Mouse (Mus musculus) forebrain, embryonic 14.5 days (tissue): ENCODE results near the gene Cacna1b. TPM values are rescaled to one million over a fixed set of nuclear protein-coding genes. Genes with fewer than 3 reads are reported as not detected.

ENCODE experiments used
- ATAC-seq: fragments of 200-750 bp; cut with Nextera tagmentation; 2 replicates; pipeline ENCODE4 v1.8.0; 2017; ENCODE audit warnings: mild to moderate bottlenecking, moderate library complexity
- DNase-seq: peaks from one replicate; pipeline ENCODE4 v3.0.0-alpha.2; 2015; ENCODE audit warnings: low spot score
- H3K27ac ChIP-seq: fragments of 300-500 bp; sonication (generic); 2 replicates; pipeline ENCODE4 v1.5.1; 2014; ENCODE audit warnings: low read depth, mild to moderate bottlenecking, control low read depth, low read length, moderate library complexity
- H3K27me3 ChIP-seq: fragments of 300-500 bp; sonication (generic); replicated peaks from 2 replicates; pipeline ENCODE4 v1.6.1; 2014; ENCODE audit warnings: low read length, control low read depth, mixed read lengths; ENCODE audit not compliant: control insufficient read depth, insufficient read depth
- H3K36me3 ChIP-seq: fragments of 300-500 bp; sonication (generic); 2 replicates; pipeline ENCODE4 v1.6.1; 2014; ENCODE audit warnings: low read length, control low read depth; ENCODE audit not compliant: control insufficient read depth, insufficient read depth
- H3K4me1 ChIP-seq: fragments of 300-500 bp; sonication (generic); 2 replicates; pipeline ENCODE4 v1.6.1; 2014; ENCODE audit warnings: antibody characterized with exemption, low read length, control low read depth; ENCODE audit not compliant: control insufficient read depth, insufficient read depth
- H3K4me2 ChIP-seq: fragments of 300-500 bp; sonication (generic); 2 replicates; pipeline ENCODE4 v1.6.1; 2014; ENCODE audit warnings: mild to moderate bottlenecking, control low read depth, low read length
- H3K4me3 ChIP-seq: fragments of 300-500 bp; sonication (generic); 2 replicates; pipeline ENCODE4 v1.5.1; 2014; ENCODE audit warnings: low read depth, low read length, control low read depth
- H3K9ac ChIP-seq: fragments of 300-500 bp; sonication (generic); 2 replicates; pipeline ENCODE4 v1.6.1; 2014; ENCODE audit warnings: mild to moderate bottlenecking, low read length, control low read depth, moderate library complexity
- H3K9me3 ChIP-seq: fragments of 300-500 bp; sonication (generic); replicated peaks from 2 replicates; pipeline ENCODE4 v1.6.1; 2016; ENCODE audit warnings: low read length, control low read depth, mixed read lengths; ENCODE audit not compliant: control insufficient read depth
- WGBS: fragments of 180-500 bp; shearing (Covaris S2); extraction: QIAGEN DNeasy Blood & Tissue Kit; methylation state at CpG from one replicate; pipeline ENCODE4 v1.1.7; 2014; 5-methylcytosine and 5-hydroxymethylcytosine counted together
- polyA plus RNA-seq: library from polyadenylated mRNA; unstranded; fragments of >200 nt; fragmentation: Nextera tagmentation; extraction: Ambion mirVana; gene quantifications from 2 replicates; pipeline ENCODE4 v1.2.1, GENCODE M21; 2014

The Cacna1b gene
- polyA plus RNA-seq: 3.6 and 5.5 TPM in 2 replicates

- under 1% methylated on average over 41 of the region's 42 CpGs for WGBS
These were observed at the start of gene Cacna1b for GRCm38 (mm10) chr2:24763115-24763557. TSS of gene Cacna1b (minus strand) at chr2:24763152.

GRCm38 (mm10) chr2:24809746-24810145 is 46.8 kb upstream of the Cacna1b start:
- Histone ChIP-seq H3K4me2 (no peak overlapping the region), H3K9ac (no peak overlapping the region), H3K27me3 (no peaks in the 10 kb centered on the region), H3K9me3 (no peaks in the 10 kb centered on the region), H3K4me3 (no peak overlapping the region), H3K36me3 (peaks cover 85% of the 10 kb centered on the region), H3K27ac (no peak overlapping the region), H3K4me1 (no peaks in the 10 kb centered on the region)
- 90% methylated on average over 3 of the region's 3 CpGs for WGBS
- DNase-seq (no peak), ATAC-seq (no peak)

More at GRCm38 (mm10) chr2:24763115-24763557, at the start of gene Cacna1b:
- H3K4me1 ChIP-seq: peaks cover 3% of the 10 kb centered on the region; the same call in 1 of the 2 replicates
- peak within 1 kb of the TSS; percentile 92 for H3K4me2 ChIP-seq
- ATAC-seq (peak; percentile 93), DNase-seq (peak; percentile 92)
- no peaks in the 10 kb centered on the region for H3K36me3 ChIP-seq
- peak within 1 kb of the TSS; percentile 18; the same call in 1 of the 2 replicates for H3K27ac ChIP-seq
- no peaks in the 10 kb centered on the region; the same call in 1 of the 2 replicates for H3K27me3 ChIP-seq
- peak within 1 kb of the TSS; percentile 74 for H3K9ac ChIP-seq
- peak within 1 kb of the TSS; percentile 62 for H3K4me3 ChIP-seq
- H3K9me3 ChIP-seq: no peaks in the 10 kb centered on the region

DNA sequence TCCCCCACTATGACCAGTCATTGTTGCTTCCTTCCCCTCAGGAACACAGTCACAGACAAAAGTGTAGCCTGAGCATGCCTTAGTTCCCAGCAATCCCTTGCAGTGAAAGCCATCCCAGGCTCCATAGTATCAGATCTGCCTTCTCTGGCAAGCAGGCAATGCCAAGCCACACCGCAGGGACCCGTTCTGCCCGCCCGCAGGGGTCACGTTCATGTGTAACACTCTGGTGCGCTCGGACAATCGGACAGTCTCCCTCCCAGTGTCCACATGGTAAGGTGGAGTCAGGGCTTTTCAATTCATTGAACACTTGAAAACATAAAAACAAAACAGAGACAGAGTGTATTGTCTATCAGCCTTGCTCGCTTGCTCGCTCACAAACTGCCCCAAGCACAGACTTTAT is 44.7 kb upstream of the Cacna1b start:
- H3K4me1 ChIP-seq: no peaks in the 10 kb centered on the region
- H3K27ac ChIP-seq: no peak overlapping the region
- no peaks in the 10 kb centered on the region for H3K27me3 ChIP-seq
- H3K36me3 ChIP-seq: peaks cover 88% of the 10 kb centered on the region
- ATAC-seq: no peak
- no peak for DNase-seq
- no peak overlapping the region for H3K4me2 ChIP-seq
- H3K4me3 ChIP-seq: no peak overlapping the region
- no peaks in the 10 kb centered on the region for H3K9me3 ChIP-seq
- H3K9ac ChIP-seq: no peak overlapping the region
- 83% methylated on average over 10 of the region's 10 CpGs for WGBS

DNA sequence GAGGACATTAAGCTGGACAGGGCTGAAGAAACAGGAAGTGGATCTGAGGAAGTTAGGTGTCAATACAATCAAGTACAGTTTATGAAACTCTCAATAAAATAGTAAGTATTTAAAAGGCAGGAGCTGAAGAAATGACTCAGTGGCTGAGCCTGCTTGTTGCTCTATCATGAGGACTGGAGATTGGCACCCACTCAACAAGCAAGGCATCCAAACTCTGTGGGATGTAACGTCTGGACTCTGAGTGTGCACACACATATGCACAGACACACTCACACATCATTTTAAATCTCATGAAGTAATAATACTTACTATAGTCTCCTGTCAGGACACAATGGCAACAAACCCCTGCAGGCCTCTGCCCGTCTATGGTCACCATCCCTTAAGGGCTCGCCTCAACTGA is 44.1 kb upstream of the Cacna1b start:
- no peaks in the 10 kb centered on the region for H3K4me1 ChIP-seq
- 87% methylated on average over 3 of the region's 3 CpGs for WGBS
- peaks cover 88% of the 10 kb centered on the region for H3K36me3 ChIP-seq
- no peak overlapping the region for H3K9ac ChIP-seq
- H3K9me3 ChIP-seq: no peaks in the 10 kb centered on the region
- H3K27me3 ChIP-seq: no peaks in the 10 kb centered on the region
- H3K4me2 ChIP-seq: no peak overlapping the region
- H3K4me3 ChIP-seq: no peak overlapping the region
- DNase-seq (no peak), ATAC-seq (no peak)
- no peak overlapping the region for H3K27ac ChIP-seq

GRCm38 (mm10) chr2:24806143-24806542 is 43.2 kb upstream of the Cacna1b start:
- Histone ChIP-seq H3K4me1 (no peaks in the 10 kb centered on the region), H3K36me3 (peaks cover 90% of the 10 kb centered on the region), H3K4me3 (no peak overlapping the region), H3K4me2 (no peak overlapping the region), H3K27me3 (no peaks in the 10 kb centered on the region), H3K9me3 (no peaks in the 10 kb centered on the region), H3K27ac (no peak overlapping the region), H3K9ac (no peak overlapping the region)
- 96% methylated on average over 6 of the region's 6 CpGs for WGBS
- no peak for DNase-seq
- ATAC-seq: no peak

DNA sequence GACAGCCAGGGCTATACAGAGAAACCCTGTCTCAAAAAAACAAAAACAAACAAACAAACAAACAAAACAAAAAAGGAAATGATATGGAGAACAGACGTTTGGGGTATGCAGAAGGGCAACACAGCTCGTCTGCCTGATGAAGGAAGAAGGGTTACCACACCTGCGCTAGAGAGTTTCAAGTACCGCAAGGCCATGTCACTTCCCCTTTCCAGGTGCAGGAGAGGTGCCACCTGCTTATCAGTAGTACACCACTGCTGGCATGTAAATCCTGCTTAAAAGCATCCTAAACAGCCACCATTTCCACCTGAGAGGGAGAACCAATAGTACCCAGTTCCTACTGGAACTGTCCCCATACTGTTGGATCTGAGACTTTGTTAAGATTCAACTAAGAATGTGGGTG is 42.7 kb upstream of the Cacna1b start:
- Histone ChIP-seq H3K9me3 (no peaks in the 10 kb centered on the region), H3K27ac (no peak overlapping the region), H3K4me1 (no peaks in the 10 kb centered on the region), H3K4me2 (no peak overlapping the region), H3K36me3 (peaks cover 90% of the 10 kb centered on the region), H3K27me3 (no peaks in the 10 kb centered on the region), H3K9ac (no peak overlapping the region), H3K4me3 (no peak overlapping the region)
- 100% methylated on average over 4 of the region's 4 CpGs for WGBS
- ATAC-seq (no peak), DNase-seq (no peak)

- WGBS: 92% methylated on average over 5 of the region's 5 CpGs
- Histone ChIP-seq H3K4me2 (no peak overlapping the region), H3K4me3 (no peak overlapping the region), H3K36me3 (peaks cover 91% of the 10 kb centered on the region), H3K27ac (no peak overlapping the region), H3K27me3 (no peaks in the 10 kb centered on the region), H3K9me3 (no peaks in the 10 kb centered on the region), H3K9ac (no peak overlapping the region), H3K4me1 (no peaks in the 10 kb centered on the region)
- no peak for DNase-seq
- ATAC-seq: no peak
These were observed 34.0 kb upstream of the Cacna1b start for GRCm38 (mm10) chr2:24796833-24797457.

GRCm38 (mm10) chr2:24787250-24787649 is 24.3 kb upstream of the Cacna1b start:
- Histone ChIP-seq H3K27ac (no peak overlapping the region), H3K9me3 (no peaks in the 10 kb centered on the region), H3K27me3 (no peaks in the 10 kb centered on the region), H3K36me3 (peaks cover 29% of the 10 kb centered on the region), H3K4me2 (no peak overlapping the region), H3K4me3 (no peak overlapping the region), H3K4me1 (no peaks in the 10 kb centered on the region), H3K9ac (no peak overlapping the region)
- DNase-seq: no peak
- ATAC-seq: no peak
- 44% methylated on average over 4 of the region's 4 CpGs for WGBS

GRCm38 (mm10) chr2:24781253-24781652 is 18.3 kb upstream of the Cacna1b start:
- no peaks in the 10 kb centered on the region for H3K36me3 ChIP-seq
- WGBS: 49% methylated on average over 4 of the region's 4 CpGs
- H3K9ac ChIP-seq: no peak overlapping the region
- ATAC-seq: no peak
- H3K4me2 ChIP-seq: no peak overlapping the region
- no peaks in the 10 kb centered on the region for H3K4me1 ChIP-seq
- H3K4me3 ChIP-seq: no peak overlapping the region
- DNase-seq: no peak
- no peak overlapping the region for H3K27ac ChIP-seq
- H3K27me3 ChIP-seq: no peaks in the 10 kb centered on the region
- H3K9me3 ChIP-seq: no peaks in the 10 kb centered on the region
